Mouse (Mus musculus) gastrocnemius, adult 2 months (tissue): ENCODE data around the gene Slc29a2. TPM values are rescaled to one million over a fixed set of nuclear protein-coding genes. Genes with fewer than 3 reads are reported as not detected.
"Not testable (repeated sequence)": the region's sequence is repeated elsewhere in the genome, so short reads cannot be mapped to it uniquely, and the experiment has no call there.

Experiments
- DNase-seq: peaks from one replicate; pipeline ENCODE4 v3.0.0; 2022
- H3K27ac ChIP-seq: fragments of 200-600 bp; 2 replicates; pipeline ENCODE4 v1.8.1; 2022; ENCODE audit warnings: mild to moderate bottlenecking
- H3K4me3 ChIP-seq: fragments of 200-600 bp; 2 replicates; pipeline ENCODE4 v1.8.1; 2022; ENCODE audit warnings: mild to moderate bottlenecking, moderate library complexity
- CTCF ChIP-seq: fragments of 200-600 bp; IDR thresholded peaks from 2 replicates; pipeline ENCODE4 v1.8.1; 2022; ENCODE audit warnings: antibody characterized with exemption, mild to moderate bottlenecking, moderate library complexity
- intact Hi-C: fragments of 180-260 bp; cut with DNase I; formaldehyde crosslinking; loops from one replicate; pipeline ENCODE4 v1.15.1; 2025
- total RNA-seq, 2 experiments: library from RNA; stranded (reverse); gene quantifications; 2 replicates each; pipeline ENCODE4 v1.2.3; 2021

The Slc29a2 gene
- total RNA-seq, 2 experiments from 2014 or later, result 6.0 to 8.6 TPM

DNA sequence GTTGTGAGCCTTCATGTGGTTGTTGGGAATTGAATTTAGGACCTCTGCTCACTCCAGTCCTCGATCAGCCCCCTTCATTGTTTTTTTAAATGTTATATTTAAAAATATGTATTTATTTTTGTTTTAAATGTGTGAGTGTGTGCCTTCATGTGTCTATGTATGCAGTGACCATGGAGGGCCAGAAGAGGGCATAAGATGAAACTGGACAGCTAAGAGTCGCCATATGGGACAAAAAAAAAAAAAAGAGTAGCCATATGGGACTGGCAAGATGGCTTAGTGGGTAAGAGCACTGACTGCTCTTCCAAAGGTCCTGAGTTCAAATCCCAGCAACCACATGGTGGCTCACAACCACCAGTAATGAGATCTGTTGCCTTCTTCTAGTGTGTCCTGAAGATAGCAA lies 20.0 kb upstream of the Slc29a2 start:
- peak; percentile 5; the same call in 1 of the 2 replicates for TF ChIP-seq CTCF
- not testable (repeated sequence) for H3K4me3 ChIP-seq, DNase-seq, H3K27ac ChIP-seq
- intact Hi-C loops, result loop anchor here (2.0 kb wide), 1 partner anchor 249 kb away; no protein-coding TSS in a partner anchor

- Histone ChIP-seq H3K27ac (no peak overlapping the region), H3K4me3 (no peak overlapping the region)
- no peak for TF ChIP-seq CTCF
- intact Hi-C loops, result no loop called here
- peak; percentile 2 for DNase-seq
Measured at GRCm38 (mm10) chr19:5004925-5005324, 18.7 kb upstream of the Slc29a2 start.

DNA sequence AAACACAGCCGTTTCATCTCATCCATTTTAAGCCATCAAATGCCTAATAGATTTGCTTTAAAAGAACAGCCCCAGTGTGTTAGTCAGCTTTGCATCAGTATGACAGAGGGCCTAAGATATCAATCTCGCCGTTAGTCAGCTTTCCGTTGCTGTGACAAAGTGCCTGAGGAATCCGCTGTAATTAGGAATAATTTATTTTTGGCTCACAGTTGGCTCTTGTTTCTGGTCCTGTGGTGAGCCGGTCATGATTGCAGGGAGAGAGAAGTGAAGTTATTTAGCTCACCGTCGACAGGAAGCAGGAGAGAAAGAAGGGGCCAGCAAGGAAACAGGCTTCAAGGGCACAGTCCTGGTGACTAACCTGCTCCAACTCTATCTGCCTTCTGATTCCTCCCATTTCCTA lies 10.5 kb upstream of the Slc29a2 start:
- DNase-seq, result peak; percentile 3
- Histone ChIP-seq H3K27ac (no peak overlapping the region), H3K4me3 (no peak overlapping the region)
- no peak for TF ChIP-seq CTCF
- intact Hi-C loops, result loop anchor here (5.0 kb wide), 2 partner anchors 41 to 604 kb away; no protein-coding TSS in a partner anchor

DNA sequence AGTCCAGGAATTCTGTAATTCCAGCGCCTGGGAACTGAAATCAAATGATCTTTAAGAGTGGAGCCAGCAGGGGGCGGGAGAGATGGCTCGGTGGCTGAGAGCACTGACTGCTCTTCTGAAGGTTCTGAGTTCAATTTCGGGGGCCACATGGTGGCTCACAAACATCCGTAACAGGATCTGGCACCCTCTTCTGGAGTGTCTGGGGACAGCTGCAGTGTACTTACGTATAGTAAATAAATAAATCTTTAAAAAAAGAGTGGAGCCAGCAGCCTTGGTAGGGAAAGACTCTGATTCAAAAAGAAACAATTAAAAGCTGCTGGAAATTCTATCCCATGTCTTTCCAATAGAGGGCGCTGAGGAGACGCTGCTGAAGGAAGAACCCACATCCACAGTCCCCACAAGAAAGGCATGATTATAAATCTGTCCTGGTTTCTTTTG lies 8.7 kb upstream of the Slc29a2 start:
- no peak overlapping the region for H3K4me3 ChIP-seq
- peak; percentile 29 for DNase-seq
- TF ChIP-seq CTCF, result peak; percentile 69
- no peak overlapping the region for H3K27ac ChIP-seq
- intact Hi-C loops, result loop anchor here (5.0 kb wide), 3 partner anchors 43 to 602 kb away; no protein-coding TSS in a partner anchor

GRCm38 (mm10) chr19:5016221-5016742 lies 7.4 kb upstream of the Slc29a2 start:
- TF ChIP-seq CTCF, result no peak
- peak; percentile 12 for DNase-seq
- Histone ChIP-seq H3K4me3 (peak overlapping the region; percentile 36; the same call in 1 of the 2 replicates), H3K27ac (no peak overlapping the region; the same call in 1 of the 2 replicates)
- intact Hi-C loops, result loop anchor here (5.0 kb wide), 1 partner anchor 56 kb away; no protein-coding TSS in a partner anchor

GRCm38 (mm10) chr19:5016782-5017181 lies 6.9 kb upstream of the Slc29a2 start:
- Histone ChIP-seq H3K27ac (no peak overlapping the region; the same call in 1 of the 2 replicates), H3K4me3 (peak overlapping the region; percentile 36; the same call in 1 of the 2 replicates)
- intact Hi-C loops, result loop anchor here (5.0 kb wide), 1 partner anchor 56 kb away; no protein-coding TSS in a partner anchor
- TF ChIP-seq CTCF, result peak; percentile 91
- peak; percentile 78 for DNase-seq

DNA sequence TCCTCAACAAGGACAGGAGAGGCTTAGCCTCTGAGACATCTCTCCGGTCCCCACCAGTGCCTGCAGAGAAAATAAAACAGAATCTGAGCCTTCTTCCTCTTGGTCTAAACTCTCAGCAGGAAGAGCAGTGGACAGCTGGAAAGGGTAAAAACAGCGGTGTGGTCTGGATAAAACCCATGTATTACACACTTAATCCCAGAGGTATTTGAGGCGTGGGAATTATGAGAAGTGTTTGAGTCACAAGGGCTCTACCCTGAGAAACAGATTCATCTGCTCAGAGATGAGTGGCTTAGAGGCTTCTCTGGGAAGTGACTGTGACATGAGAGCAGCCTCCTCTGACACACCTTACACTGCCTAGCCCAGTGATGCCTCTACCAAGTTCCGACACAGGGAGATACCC lies 6.0 kb upstream of the Slc29a2 start:
- H3K4me3 ChIP-seq, result no peak overlapping the region
- H3K27ac ChIP-seq, result no peak overlapping the region
- DNase-seq, result peak; percentile 2
- intact Hi-C loops, result loop anchor here (5.0 kb wide), 1 partner anchor 55 kb away; no protein-coding TSS in a partner anchor
- no peak for TF ChIP-seq CTCF

DNA sequence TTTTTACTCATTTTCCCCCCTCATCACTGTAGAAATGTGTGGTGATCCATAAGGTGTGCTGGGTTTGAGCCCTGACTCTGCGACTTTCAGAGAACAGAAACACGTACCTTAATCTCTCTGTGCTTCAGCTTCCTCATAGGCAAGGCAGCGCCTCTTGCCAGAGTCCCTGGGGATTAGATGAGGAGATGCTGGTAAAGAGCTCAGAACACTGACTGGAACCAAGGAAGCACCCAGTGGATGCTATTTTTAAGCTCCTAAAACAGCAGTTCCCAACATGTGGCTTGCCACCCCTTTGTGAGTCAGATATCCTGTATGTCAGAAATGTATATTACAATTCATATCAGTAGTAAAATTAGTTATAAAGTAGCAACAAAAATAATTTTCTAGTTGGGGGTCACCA lies 5.5 kb upstream of the Slc29a2 start:
- intact Hi-C loops, result loop anchor here (5.0 kb wide), 1 partner anchor 54 kb away; no protein-coding TSS in a partner anchor
- Histone ChIP-seq H3K4me3 (no peak overlapping the region), H3K27ac (no peak overlapping the region)
- peak; percentile 6 for DNase-seq
- TF ChIP-seq CTCF, result no peak

- no peak for TF ChIP-seq CTCF
- no peak overlapping the region for H3K4me3 ChIP-seq
- H3K27ac ChIP-seq, result no peak overlapping the region
- no peak for DNase-seq
- intact Hi-C loops, result no loop called here
Measured at GRCm38 (mm10) chr19:5021416-5021815, 2.2 kb upstream of the Slc29a2 start.

DNA sequence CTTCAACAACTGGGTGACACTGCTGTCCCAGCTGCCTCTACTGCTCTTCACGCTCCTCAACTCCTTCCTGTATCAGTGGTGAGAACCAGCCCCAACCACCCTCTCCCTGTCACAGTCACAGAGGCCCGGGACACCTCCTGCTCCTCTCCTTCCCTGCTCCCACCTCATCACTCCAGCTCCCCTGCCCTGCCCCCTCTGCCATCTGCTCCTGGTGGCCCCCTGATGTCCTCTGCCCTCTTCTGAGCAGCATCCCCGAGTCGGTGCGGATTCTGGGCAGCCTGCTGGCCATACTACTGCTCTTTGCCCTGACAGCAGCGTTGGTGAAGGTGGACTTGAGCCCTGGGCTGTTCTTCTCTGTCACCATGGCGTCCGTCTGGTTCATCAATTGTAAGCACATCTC lies 2.5 kb downstream of the Slc29a2 start:
- DNase-seq, result peak; percentile 14
- no peak for TF ChIP-seq CTCF
- no peak overlapping the region for H3K27ac ChIP-seq
- no peak overlapping the region for H3K4me3 ChIP-seq
- intact Hi-C loops, result no loop called here

DNA sequence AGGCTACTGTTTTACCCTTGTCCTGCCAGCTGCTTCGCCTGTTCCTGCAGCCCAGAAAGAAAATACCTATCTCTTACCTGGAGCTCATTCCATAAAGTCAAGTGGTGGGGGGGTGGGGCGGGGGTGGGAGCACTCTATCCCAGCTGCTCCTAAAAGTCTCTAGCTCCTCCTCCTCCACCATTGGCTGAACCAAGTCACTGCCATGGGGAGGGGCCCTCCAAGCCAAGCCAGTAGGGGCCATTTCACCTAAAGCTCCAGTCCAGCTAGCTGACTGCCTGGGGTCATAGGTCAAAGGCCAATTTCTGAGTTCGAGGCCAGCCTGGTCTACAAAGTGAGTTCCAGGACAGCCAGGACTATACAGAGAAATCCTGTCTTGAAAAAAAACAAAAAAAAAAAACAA lies 9.0 kb downstream of the Slc29a2 start:
- intact Hi-C loops, result no loop called here
- no peak for TF ChIP-seq CTCF
- DNase-seq, result no peak
- no peak overlapping the region for H3K27ac ChIP-seq
- no peak overlapping the region for H3K4me3 ChIP-seq

- intact Hi-C loops, result no loop called here
- DNase-seq, result no peak
- no peak for TF ChIP-seq CTCF
- Histone ChIP-seq H3K27ac (no peak overlapping the region), H3K4me3 (no peak overlapping the region)
Measured at GRCm38 (mm10) chr19:5036577-5036976, 12.9 kb downstream of the Slc29a2 start.

DNA sequence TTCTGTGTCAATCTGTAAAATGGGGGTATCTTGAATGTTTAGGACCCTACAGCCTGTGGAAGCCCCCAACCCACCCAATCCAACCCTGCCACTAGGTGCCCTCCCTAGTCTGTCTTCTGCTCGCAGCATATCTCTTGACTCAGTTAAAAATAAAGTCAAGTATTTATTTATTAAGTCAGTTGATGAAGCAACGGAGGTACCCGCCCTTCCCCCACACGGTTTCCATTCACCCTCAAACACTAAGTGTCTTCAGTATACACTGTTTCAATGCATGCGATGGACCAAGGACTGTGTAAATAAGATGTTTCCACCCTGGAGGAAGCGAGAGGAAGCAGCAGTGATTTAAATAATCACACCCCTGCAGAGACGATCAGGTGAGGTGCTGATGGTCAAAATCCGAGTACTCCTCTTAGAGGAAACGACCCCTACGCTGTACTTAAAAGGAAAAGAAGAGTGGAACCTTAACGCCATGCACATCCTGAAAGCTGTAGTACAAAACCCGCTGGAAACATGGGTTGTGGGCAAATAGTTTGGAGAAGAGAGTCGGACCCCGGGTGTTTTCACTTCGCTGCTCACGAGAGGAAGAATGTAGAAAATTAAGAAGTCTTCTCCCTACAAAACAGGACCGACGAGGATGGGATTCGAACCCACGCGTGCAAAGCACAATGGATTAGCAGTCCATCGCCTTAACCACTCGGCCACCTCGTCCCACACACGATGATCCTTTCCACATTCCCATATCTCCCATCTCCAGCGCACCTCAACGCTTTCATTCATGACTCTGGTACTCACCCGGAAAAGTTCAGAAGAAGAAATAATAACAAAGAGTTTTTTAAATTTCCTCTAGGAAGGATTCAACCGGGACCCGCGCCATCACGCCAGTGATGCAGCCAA lies 14.3 kb downstream of the Slc29a2 start:
- DNase-seq, result peak; percentile 78
- H3K27ac ChIP-seq, result peak overlapping the region; percentile 94
- H3K4me3 ChIP-seq, result peak overlapping the region; percentile 84
- intact Hi-C loops, result no loop called here
- no peak for TF ChIP-seq CTCF
